Mouse (Mus musculus): Measurements from ENCODE around the gene Fzd1.
A peak's percentile ranks its signal among the peaks of the same experiment; 100 is the strongest.

The Fzd1 gene

DNA sequence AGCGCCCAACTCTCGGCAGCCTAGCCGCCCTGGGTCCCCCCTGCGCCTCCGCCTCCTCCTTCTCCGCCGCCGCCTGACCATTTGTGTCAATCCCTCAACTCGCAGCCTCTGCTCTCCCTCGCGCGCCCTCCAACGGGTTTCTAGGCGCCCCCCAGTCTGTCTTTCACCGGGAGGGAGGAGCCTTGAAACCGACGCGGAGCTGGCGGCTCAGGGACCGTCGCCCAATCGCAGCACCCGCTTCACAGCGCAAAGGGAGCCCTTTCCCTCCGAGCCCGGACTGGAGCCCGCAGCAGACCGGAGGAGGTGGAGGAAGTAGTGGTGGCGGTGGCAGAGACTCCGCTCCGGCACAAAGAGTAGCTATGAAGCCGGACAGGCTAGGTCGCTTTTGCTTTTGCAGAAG, at the start of gene Fzd1:
TSS of gene Fzd1 (minus strand) at position 134 of the 400 bp plus-strand sequence.
- peak; percentile 95 to 97 for DNase-seq

DNA sequence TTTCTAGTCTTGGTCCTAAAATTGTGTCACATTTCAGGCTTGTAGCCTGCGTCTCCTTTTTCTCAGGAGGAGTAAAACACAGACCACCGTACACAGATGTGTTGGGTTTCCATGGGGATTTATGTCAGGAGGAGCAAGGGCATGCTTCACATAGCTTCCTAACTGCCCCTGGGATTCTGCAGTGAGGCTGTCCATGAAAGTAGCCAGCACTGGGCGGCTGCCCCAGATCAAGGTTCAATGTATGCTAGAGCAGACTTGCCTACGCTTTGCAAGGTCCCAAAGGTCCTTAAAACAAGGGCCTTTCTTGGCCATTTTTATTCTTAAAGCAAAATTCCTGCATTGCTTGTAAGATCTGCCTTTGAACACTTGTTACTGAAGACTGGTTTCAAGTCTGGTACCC, 47.4 kb upstream of the Fzd1 start:
- no peak for DNase-seq

DNA sequence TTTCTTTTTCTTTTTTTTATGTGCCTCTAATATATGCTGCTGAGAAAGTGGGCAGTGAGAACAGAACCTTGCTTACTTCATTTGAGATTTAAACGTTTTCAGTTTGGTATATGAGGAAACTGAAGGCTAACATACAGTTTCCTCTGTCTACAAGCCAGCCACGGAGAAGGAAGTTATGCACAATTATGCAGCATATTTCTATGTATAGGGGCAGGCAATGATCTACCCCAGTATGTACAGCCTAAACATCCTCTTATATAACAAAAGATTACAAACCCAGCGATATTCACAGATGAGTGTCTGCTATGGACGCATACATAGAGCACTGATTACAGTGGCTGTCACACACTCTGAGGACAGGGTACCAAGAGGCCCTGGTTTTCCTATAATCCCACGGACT, 45.9 kb upstream of the Fzd1 start:
- no peak for DNase-seq

DNA sequence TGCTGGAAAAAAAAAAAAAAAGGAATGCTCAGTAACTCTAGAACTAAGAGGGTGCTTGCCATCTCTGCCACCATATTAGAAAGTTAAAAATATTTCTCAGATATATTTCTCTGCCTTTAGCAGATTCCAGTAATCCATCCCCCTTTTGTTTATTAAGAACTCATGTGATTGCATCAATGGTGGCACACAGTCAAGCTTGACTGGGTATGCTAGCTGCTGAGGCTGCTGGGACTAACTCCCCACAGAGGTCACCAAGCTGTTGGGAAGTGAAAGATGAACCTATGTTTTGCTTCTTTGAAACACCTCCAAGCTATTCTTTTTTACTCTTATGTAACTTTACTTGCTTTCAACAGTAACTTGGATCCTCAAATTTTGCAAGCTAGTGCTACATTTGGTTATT, 44.1 kb upstream of the Fzd1 start:
- DNase-seq = no peak

DNA sequence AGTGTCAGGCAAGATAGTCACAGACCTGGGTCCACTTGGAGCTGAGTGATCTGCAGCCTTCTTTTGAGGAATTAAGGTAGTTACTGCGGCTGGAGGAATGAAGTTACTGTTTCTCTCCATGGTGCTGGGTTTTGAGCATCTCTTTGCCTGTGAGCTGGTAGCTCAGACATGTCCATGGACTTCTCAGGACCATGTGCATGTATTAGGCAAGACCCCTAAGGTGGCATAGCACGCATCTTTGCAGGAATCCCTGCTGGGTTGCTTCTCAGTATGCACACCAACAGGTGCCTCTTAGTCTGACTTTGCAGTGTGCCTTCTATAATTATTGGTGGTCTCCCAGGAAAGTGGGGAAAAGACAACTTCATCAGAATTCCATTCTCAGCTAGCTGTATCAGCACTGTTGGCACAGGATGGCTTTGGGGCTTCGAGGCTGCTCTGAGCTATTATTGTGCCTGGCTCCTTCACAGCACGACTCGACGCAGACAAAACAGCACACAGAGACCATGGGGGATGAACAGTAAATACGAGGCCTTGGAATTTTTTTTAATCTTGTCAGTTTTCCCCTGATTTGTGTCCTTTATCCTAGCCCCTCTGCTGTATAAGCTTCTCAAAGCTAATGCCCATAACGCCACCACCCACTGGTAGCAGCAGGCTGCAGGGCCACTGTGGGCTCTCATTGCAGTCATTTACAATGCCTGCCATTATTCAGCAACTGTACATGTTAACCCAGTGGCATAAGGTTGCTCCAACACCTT, 43.4 kb upstream of the Fzd1 start:
- no peak for DNase-seq

DNA sequence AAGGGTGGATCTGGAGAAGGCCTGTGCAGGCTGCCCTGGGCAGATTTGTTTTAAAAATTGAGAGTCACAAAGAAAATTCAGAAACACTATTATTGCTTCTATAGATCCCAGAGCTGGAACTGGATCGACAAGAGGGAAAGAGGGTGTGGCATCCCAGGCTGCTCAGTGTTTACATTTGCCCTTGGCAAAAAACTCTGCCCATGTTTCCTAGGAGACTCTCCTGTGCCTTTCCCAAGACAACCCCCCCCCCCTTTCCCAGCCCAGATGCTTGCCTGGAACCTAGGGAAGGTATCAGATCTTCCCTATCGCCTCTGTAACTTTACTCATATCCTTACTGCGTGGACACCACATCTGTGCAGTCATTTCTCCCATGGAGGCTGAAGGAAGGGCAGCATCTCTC, 33.4 kb upstream of the Fzd1 start:
- no peak for DNase-seq

DNA sequence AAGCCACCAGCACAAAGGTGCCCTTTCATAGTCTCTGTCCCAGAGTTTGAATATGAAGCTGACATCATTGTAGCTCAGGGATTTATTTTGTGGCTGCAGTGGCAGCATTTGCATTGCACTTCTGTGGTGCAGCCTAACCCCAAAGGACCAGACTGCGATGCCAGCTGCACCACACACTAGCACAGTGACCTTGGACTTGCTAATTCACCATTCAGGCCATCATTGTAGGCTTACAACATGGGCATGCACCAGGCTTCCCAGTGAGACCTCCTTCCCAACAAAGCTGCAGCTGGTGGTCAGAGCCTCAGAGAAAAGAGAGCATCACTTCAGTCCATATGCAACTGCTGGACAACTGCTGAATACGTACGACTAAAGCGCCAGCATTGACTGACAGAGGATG, 32.4 kb upstream of the Fzd1 start:
- DNase-seq = no peak

DNA sequence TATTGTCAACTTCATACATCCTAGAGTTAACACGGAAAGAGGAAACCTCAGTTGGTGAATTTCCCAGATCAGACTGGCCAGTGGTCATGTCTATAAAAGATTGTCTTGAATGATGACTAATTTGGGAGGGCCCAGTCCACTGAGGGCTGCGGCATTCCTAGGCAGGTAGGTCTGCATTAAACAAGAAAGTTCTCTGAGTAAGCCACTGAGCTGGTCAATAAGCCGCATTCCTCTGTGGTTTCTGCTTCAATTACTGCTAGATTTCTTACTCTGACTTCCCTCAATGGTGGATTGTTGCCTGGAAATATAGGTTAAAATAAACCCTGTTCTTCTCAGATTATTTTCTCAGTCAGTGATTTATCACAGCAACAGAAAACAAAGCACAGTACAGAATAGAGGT, 30.6 kb upstream of the Fzd1 start:
- no peak for DNase-seq

DNA sequence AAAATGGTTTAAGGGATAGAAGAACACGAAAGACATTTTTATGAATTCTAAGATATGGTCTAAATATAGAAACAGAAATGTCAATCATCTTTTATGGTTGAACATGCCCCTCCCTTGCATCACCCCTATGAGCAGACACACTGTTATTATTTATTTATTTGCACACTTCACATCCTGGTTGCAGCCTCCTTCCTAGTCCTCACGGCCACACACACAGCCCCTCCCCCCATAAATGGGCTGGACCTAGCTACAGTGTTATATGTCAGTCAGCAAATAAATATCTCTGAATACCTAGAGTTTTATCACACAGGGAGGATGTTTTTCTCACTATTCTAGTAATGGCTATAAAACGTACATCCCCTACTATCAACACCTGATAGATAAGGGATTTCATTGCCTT, 29.0 kb upstream of the Fzd1 start:
- DNase-seq = no peak

DNA sequence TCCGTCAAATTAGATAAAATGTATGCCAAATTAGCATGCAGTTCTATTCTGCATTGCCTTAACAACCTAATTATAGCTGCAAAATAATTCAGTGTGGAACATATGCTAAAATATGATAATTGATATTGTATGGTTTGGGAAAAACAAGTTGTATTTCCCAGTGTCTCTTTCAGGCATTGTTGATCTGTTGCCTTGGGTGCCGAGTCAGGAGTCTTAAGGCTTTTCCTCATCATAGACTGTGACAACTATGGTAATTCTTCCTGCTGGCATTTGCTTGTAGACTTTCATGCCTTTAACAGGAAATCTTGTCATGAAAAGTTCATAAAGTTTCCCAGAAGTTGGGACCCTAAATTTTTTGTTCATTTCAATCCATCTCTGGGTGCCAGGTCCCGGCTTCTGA, 20.4 kb upstream of the Fzd1 start:
- DNase-seq = no peak

DNA sequence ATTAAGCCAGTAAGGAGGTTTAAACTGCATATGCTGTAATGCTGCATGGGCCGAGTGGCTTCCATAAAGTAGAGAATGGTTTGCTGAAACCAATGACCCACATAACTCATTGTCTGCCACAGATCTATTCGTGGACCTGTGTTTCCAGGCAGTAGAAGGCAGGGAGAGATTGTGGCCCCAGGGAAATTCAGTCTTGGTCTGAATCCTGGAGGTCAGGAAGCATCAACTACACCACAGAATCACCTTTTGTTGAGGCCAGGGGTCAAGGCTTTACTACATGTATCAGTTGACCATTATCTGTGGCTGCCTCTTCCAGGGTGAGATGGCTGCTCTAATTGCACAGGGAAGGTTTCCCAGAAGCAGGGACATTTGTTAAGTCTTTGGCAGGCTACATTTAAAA, 18.7 kb upstream of the Fzd1 start:
- no peak for DNase-seq

DNA sequence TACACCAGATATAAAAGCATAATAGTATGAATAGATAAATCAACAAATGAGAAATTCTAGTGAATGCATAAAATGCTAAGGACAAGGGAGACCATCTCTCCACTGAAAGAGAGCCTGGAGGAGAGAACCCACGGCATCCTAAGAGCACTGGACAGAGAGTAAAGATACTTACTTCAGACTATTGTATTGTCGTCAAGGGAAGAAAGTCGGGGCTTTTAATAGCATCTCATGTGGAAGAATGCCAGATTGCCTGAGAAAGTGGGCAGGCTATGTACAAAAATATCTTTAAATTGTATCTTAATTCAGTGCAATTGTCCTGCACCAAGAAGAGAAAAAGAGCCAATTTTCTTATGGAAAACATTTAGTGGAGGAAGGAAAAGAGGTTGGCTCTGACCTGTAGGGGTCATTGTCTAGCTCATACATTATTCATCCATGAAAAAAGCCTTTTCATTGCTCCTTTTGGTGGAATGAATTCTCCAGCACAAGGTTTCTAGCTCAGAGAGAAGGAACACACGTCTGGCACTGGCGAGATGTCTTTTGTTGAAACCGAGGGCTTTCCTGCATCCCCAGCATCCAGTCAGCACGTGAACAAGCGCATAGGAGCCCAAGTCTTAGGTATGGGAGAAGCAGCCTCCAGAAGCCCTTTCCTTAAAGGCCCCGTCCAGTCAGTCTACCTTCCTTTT, 15.4 kb upstream of the Fzd1 start:
- DNase-seq = no peak

DNA sequence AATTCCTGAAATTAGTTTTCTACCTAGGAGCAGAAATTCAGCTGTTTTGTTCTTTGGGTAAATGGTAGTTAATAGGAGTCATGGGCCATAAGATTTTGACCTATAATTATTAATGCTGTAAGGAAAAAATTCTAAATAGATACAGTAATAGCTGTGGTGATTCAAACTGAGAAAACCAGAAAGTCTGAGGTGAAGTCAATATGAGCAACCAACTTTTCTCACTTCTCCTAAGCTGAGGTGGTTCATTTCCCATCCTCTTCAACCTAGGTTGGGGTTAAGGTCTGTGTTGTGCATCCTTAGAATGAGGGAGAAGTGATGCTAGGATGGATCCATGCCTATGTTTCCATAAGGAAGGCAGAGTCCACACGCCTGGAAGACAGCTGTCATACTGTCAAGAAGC, 12.8 kb upstream of the Fzd1 start:
- DNase-seq = no peak

DNA sequence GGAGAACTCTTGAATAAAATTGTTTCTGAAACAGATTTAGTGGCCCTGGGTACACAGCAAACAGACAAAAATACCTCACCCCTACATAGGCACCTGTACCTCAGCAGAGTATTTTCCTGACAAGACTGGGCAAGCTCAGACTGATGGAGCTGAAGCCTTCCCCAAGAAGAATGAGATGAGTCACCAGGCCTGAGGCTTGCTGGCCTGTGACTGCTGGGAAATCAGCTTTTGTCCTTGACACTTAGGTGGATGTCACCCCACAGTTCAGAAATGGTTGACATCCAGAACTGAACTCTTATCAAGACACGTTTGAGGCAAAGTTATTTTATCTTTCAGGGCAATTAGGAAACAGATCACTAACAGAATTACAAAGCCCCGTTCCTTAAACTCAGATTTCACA, 10.1 kb upstream of the Fzd1 start:
- no peak for DNase-seq

DNA sequence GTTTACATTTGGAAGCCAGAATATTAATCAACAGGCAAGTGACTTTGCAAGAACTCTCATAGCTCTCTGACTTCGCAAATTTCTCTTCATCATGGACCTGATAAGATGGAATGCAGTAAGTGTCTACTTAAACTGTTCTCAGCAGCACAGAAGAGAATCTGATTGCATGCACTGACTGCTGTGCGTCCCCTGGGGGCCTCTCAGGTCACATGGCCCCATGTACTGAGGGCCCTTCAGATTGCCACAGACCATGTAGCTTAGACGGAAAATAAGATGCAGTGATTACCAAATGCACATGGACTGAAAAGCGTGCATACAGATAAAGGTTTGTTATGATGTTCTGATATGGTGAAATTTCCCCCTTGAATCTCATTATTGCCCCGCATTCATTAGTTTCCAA, 8.9 kb upstream of the Fzd1 start:
- no peak for DNase-seq

DNA sequence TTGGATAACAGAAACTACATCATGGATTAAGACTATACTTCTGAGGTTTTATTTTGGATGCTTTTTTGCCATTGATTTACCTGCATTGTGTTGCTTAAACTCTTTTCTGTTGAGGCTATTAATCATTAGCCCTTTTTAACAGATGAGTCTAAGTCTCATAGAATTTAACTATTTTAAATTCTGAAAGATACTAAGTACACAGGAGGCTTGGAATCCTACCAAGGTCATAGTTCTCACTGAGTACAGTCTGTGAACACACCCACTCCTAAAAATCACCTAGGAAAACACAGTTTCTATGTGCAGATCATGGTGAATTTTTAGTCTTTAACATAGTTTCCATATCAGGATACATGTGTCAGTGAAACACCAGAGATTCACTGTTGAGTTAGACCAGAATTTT, 4.1 kb upstream of the Fzd1 start:
- no peak for DNase-seq

DNA sequence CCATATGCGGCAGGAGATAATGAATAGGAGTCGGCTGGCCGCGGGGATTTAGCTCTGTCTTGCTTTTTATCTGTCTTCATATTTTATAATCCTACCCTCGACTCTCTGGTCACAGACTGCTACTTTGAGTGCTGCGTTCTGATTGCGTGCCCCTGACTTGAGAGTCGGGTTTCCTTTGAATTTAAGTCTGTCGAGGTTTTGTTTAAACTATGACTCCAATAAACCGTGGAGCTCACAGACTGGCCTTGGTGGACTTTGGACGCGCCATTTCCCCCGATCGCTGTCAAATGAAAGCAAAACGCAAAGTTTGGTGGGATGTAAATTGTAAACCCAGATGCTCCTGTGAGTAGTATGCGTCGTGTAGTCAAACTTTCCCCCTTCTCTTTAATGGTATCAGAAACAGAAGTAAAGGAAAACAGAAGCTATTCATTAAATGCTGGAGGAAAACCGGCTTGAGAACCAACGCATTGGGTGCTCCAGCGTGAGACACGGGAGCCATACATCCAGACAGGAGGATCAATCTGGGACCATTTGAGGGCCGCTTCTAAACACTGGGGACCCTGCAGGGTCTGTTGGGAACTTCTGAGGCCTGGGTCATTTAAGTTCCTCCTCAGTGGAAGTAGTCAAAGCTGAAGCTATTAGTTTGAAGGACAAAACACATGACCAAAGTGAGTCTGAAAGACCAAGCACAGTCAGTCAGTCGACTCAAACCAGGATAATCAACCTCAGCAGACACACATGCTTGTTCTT, 671 bp upstream of the Fzd1 start:
- DNase-seq = no peak

DNA sequence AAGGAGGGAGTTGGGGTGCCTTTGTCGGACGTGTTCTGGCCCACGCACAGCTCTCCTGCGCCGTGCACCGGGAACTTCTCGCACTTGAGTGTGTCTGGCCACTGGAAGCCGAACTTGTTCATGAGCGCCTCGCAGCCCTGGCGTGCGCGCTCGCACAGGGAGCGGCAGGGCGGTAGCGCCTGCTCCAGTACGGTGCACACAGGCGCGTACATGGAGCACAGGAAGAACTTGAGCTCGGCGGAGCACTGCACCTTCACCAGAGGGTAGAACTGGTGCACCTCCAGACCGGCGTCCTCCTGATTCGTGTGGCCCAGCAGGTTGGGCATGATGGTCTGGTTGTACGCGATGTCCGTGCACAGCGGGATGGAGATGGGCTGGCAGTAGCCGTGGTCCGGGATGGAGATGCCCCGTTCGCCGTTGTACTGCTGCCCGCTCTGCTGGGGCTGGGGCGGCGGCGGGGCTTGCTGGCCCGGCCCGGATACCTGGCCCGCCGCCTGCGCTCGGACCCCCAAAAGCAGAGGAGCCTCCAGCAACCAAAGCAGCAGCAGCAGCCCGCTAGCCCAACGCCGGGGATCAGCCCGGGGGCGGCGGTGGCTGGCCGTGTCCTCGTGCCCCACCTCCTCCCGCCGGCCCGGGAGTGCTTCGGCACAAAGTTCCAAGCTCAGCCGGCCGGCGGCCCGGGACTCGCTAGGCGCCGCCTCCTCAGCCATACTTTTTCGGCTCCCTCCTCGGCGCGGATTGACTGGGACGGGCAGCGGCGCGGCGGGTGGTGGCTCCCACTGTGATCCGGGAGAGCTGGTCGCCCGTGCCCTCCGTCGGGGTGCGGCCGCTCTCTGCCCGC, 744 bp downstream of the Fzd1 start:
- DNase-seq = peak; percentile 76 to 79

DNA sequence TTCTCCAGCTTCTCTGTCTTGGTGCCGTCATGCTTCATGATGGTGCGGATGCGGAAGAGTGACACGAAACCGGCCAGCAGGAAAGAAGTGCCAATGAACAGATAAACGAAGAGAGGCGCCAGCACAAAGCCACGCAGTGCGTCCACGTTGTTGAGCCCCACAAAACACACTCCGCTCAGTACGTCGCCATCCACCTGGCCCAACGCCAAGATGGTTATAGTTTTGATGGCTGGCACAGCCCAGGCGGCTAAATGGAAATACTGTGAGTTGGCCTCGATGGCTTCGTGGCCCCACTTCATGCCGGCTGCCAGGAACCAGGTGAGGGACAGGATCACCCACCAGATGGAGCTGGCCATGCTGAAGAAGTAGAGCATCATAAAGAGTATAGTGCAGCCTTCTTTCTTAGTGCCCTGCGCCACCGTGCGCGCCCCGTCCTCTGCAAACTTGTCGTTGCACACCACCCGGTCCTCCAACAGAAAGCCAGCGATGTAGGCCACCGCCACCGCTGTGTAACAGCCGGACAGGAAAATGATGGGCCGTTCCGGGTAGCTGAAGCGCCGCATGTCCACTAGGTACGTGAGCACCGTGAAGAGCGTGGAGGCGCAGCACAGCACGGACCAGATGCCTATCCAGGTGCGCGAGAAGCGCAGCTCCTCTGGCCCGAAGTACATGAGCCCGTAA, 1.7 kb downstream of the Fzd1 start:
- DNase-seq = peak; percentile 62 to 64

DNA sequence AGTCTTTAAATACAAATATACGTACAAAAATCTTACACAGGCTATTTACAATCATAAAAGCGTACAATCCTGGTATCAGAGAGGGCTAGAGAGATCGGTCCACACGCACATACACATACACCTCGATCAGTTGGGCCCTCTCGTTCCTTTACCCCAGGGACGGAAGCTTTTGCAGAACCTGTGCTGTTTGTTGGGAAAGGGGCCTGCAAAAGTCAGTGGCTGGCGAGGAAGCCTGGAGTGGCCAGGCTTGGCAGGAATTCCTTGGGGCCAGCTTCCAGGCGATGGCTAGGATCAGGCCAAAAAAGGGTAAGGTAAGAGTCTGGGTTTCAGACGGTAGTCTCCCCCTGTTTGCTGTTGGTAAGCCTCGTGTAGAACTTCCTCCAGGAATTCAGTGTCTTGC, 2.5 kb downstream of the Fzd1 start:
- no peak for DNase-seq

DNA sequence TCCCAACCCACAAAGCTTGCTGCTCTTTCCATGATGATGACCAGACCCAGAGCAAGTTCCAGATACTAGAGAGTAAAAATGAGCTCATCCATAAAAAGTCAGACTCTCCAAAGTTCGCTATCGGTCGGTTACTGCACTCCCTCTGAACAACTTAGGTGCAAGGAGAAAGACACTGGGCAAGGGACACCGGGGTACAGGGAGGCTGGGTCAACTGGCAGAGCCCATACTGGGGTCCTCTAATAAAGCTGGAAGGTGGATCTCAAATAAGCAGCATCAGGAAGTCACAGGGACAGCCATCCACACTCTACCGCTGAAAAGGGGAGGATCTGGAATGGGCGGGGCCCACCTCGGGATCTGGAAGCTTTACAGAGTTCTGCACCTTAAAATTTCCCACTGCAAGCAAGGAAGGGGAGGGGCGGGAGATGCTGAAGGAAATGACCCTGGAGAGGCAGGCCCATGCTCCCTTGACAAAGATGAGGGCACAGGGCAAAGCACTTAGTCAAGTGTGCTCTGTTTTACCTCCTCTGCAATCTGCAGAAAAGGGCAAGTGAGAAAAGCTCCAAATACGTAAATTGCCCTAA, 3.0 kb downstream of the Fzd1 start:
- DNase-seq = peak in 1 of 2 experiments; percentile 29

DNA sequence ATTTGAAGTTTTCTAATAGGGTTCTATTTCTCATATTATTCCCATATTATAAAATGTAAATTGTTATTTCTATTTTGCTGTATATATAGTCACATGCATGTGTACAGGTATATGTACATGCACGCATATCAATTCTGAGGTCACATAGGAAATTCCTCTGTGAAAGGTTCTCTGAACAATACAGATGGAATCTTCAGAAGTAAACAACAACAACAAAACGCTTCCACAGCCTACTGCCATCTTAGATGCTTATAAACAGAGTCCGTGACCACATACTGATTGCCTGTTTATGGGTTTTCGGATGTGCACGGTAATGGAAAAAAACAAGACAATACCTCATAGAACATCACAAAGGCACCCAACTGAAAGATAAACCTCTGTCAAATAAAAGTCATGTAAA, 4.7 kb downstream of the Fzd1 start:
- DNase-seq = no peak
